Mouse (Mus musculus): ENCODE data around the gene Zdhhc5. TPM values are rescaled to one million over a fixed set of nuclear protein-coding genes. Genes with fewer than 3 reads are reported as not detected.

Zdhhc5 gene
- polyA plus RNA-seq, 1 experiment = 234 TPM

DNA sequence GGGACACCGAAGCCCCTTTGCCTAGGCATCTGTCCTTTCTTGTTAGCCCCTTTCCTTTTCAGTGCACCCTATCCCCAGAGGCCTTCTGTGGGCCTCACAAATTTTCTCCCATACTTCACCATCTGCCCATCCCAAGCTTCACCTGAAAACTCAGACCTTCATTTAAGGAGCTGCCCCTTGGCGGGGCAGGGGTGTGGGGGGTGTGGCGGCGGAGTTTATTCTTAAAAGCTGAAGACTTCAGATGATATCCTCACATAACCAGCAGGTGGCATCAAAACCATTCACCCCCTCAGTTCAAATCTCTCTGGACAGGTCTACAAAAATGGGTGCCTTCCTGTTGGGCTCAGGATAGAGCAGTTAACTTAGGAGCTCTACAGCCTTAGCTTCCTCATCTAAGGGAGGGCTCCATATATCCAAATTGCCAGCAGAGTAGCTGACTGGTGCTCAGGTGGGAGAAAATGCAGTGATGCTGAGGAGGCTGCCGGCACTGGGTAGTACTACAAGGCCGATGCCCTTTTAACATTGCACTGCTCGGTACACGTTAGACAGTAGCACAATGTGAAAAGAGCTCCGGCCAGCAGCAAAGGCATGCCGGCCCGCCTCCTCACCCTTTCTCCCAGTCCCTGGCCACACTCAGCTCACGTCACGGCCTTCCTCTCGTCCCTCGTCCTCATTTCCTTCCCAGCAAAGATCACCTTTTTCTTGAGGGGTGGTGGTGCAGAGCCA, 25.8 kb upstream of the Zdhhc5 start:
- no peak overlapping the region for H3K4me3 ChIP-seq (ENCODE audit: control insufficient read depth, low read depth, low read length)
- H3K36me3 ChIP-seq (ENCODE audit: control insufficient read depth, insufficient read depth, low read length) = no peaks in the 10 kb centered on the region
- H3K4me1 ChIP-seq (ENCODE audit: control insufficient read depth, insufficient read depth, low read length) = peaks cover 29% of the 10 kb centered on the region
- H3K27me3 ChIP-seq (ENCODE audit: control insufficient read depth, insufficient read depth, low read length) = no peaks in the 10 kb centered on the region
- no peak overlapping the region for H3K27ac ChIP-seq (ENCODE audit: control insufficient read depth, insufficient read depth, low read depth, low read length)
- TF ChIP-seq CTCF (IDR thresholded peaks at IDR 0.05; ENCODE audit: control insufficient read depth, insufficient read depth, insufficient replicate concordance, low read depth, low read length) = no peak
- no peak for TF ChIP-seq POLR2A (IDR thresholded peaks at IDR 0.05; ENCODE audit: control insufficient read depth, low read depth, low read length)

GRCm38 (mm10) chr2:84738271-84738911, 23.4 kb upstream of the Zdhhc5 start:
- H3K36me3 ChIP-seq (ENCODE audit: control insufficient read depth, insufficient read depth, low read length) = no peaks in the 10 kb centered on the region
- H3K27ac ChIP-seq (ENCODE audit: control insufficient read depth, insufficient read depth, low read depth, low read length) = no peak overlapping the region
- peaks cover 36% of the 10 kb centered on the region for H3K4me1 ChIP-seq (ENCODE audit: control insufficient read depth, insufficient read depth, low read length)
- H3K4me3 ChIP-seq (ENCODE audit: control insufficient read depth, low read depth, low read length) = no peak overlapping the region
- no peaks in the 10 kb centered on the region for H3K27me3 ChIP-seq (ENCODE audit: control insufficient read depth, insufficient read depth, low read length)
- TF ChIP-seq POLR2A (IDR thresholded peaks at IDR 0.05; ENCODE audit: control insufficient read depth, low read depth, low read length) = no peak
- no peak for TF ChIP-seq CTCF (IDR thresholded peaks at IDR 0.05; ENCODE audit: control insufficient read depth, insufficient read depth, insufficient replicate concordance, low read depth, low read length)

DNA sequence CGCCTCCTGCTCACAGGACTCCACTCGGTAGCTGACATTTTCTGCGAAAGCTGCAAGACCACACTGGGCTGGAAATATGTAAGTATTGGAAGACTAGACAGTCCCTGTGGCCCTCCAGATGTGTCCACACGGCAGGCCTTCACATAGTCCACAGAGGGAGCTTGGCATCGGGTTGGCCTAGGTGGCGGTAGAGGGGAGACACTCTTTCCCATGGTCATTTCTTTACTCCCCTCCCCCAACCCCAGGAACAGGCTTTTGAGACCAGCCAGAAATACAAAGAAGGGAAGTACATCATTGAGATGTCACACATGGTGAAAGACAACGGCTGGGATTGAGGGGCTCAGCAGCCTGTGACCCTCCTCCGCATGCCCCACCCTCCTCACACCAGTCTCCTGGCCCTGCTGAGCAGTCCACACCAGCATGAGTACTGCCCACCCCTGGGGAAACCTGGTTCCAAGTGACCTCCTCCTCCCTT, 22.5 kb upstream of the Zdhhc5 start:
- Histone ChIP-seq H3K27ac (ENCODE audit: control insufficient read depth, insufficient read depth, low read depth, low read length) (no peak overlapping the region), H3K4me3 (ENCODE audit: control insufficient read depth, low read depth, low read length) (no peak overlapping the region), H3K27me3 (ENCODE audit: control insufficient read depth, insufficient read depth, low read length) (no peaks in the 10 kb centered on the region), H3K36me3 (ENCODE audit: control insufficient read depth, insufficient read depth, low read length) (no peaks in the 10 kb centered on the region), H3K4me1 (ENCODE audit: control insufficient read depth, insufficient read depth, low read length) (peaks cover 27% of the 10 kb centered on the region)
- TF ChIP-seq POLR2A (IDR thresholded peaks at IDR 0.05; ENCODE audit: control insufficient read depth, low read depth, low read length) (no peak), CTCF (IDR thresholded peaks at IDR 0.05; ENCODE audit: control insufficient read depth, insufficient read depth, insufficient replicate concordance, low read depth, low read length) (no peak)

- TF ChIP-seq POLR2A (IDR thresholded peaks at IDR 0.05; ENCODE audit: control insufficient read depth, low read depth, low read length) (no peak), CTCF (IDR thresholded peaks at IDR 0.05; ENCODE audit: control insufficient read depth, insufficient read depth, insufficient replicate concordance, low read depth, low read length) (no peak)
- H3K27me3 ChIP-seq (ENCODE audit: control insufficient read depth, insufficient read depth, low read length) = no peaks in the 10 kb centered on the region
- peak overlapping the region; percentile 26 for H3K4me3 ChIP-seq (ENCODE audit: control insufficient read depth, low read depth, low read length)
- H3K4me1 ChIP-seq (ENCODE audit: control insufficient read depth, insufficient read depth, low read length) = peaks cover 18% of the 10 kb centered on the region
- H3K36me3 ChIP-seq (ENCODE audit: control insufficient read depth, insufficient read depth, low read length) = no peaks in the 10 kb centered on the region
- H3K27ac ChIP-seq (ENCODE audit: control insufficient read depth, insufficient read depth, low read depth, low read length) = no peak overlapping the region
Measured at GRCm38 (mm10) chr2:84736312-84737161, 21.6 kb upstream of the Zdhhc5 start.

DNA sequence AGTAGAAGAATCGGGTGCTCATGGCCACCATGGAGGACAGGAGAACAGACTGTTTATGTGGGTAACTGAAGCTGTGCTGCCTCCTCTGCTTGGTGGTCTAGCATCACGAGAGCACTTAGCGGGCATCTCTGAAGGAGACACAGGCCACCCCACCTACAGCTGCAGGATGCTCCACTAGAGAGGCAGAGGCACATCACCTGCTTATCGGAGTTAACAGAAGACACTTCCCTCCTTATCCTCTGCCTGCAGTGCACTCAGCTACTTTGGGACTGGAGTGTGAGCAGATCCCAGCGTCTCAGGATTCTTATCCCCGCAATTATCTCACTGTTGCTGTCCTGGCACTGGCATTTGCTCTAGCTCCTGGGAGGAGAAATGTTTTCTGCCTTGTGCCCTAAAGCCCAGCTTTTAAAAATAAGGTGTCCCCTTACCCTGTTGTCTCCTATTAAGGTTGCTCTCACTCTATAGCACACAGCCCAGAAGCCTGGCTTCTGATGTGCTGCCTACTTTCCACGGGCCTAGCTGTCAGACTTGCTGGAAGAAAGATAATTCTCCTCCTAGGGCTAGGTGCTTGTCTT, 20.5 kb upstream of the Zdhhc5 start:
- H3K4me3 ChIP-seq (ENCODE audit: control insufficient read depth, low read depth, low read length) = no peak overlapping the region; the same call in 1 of the 2 replicates
- peaks cover 18% of the 10 kb centered on the region for H3K4me1 ChIP-seq (ENCODE audit: control insufficient read depth, insufficient read depth, low read length)
- no peaks in the 10 kb centered on the region for H3K27me3 ChIP-seq (ENCODE audit: control insufficient read depth, insufficient read depth, low read length)
- no peak for TF ChIP-seq CTCF (IDR thresholded peaks at IDR 0.05; ENCODE audit: control insufficient read depth, insufficient read depth, insufficient replicate concordance, low read depth, low read length)
- no peak for TF ChIP-seq POLR2A (IDR thresholded peaks at IDR 0.05; ENCODE audit: control insufficient read depth, low read depth, low read length)
- no peaks in the 10 kb centered on the region for H3K36me3 ChIP-seq (ENCODE audit: control insufficient read depth, insufficient read depth, low read length)
- H3K27ac ChIP-seq (ENCODE audit: control insufficient read depth, insufficient read depth, low read depth, low read length) = no peak overlapping the region

DNA sequence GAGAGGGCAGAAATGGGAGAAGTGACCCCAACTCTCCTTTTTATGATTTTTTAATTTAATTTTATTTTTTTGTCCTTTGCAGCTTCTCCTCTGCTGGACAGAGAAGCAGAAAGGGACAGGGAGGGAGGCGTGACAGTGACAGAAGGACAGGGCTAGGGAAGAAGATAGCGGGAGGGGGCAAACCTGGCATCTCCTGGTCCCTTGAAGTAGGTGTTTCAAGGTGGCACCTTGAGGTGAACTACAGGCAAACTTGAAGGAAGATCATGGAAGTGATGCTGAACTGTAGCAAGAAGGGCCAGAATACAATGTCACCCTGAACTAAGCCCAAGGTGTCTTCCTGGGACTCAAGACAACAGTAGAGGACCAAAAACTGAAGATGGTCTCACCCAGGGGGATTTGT, 19.9 kb upstream of the Zdhhc5 start:
- Histone ChIP-seq H3K4me1 (ENCODE audit: control insufficient read depth, insufficient read depth, low read length) (peaks cover 18% of the 10 kb centered on the region), H3K27ac (ENCODE audit: control insufficient read depth, insufficient read depth, low read depth, low read length) (no peak overlapping the region), H3K36me3 (ENCODE audit: control insufficient read depth, insufficient read depth, low read length) (no peaks in the 10 kb centered on the region), H3K4me3 (ENCODE audit: control insufficient read depth, low read depth, low read length) (no peak overlapping the region; the same call in 1 of the 2 replicates), H3K27me3 (ENCODE audit: control insufficient read depth, insufficient read depth, low read length) (no peaks in the 10 kb centered on the region)
- TF ChIP-seq POLR2A (IDR thresholded peaks at IDR 0.05; ENCODE audit: control insufficient read depth, low read depth, low read length) = no peak
- TF ChIP-seq CTCF (IDR thresholded peaks at IDR 0.05; ENCODE audit: control insufficient read depth, insufficient read depth, insufficient replicate concordance, low read depth, low read length) = no peak

All from testis, adult 2 months (tissue).